Mouse (Mus musculus): ENCODE measurements around the gene Mbnl1.

- TF ChIP-seq CTCF (conservative IDR thresholded peaks at IDR 0.05; ENCODE audit: insufficient read depth, insufficient read length, low read depth, low read length) (no peak), POLR2A (IDR thresholded peaks at IDR 0.05; ENCODE audit: low read depth, low read length) (no peak)
Observed at GRCm38 (mm10) chr3:60502155-60502987, 29.7 kb downstream of the Mbnl1 start.
